Mouse (Mus musculus) kidney, adult 2 months (tissue): Measurements from ENCODE around the gene Ntm.

Experiments used
- CTCF ChIP-seq: fragments of 200-500 bp; conservative IDR thresholded peaks from 2 replicates; pipeline ENCODE4 v1.5.1; 2011; ENCODE audit warnings: low read depth, mild to moderate bottlenecking, control low read depth, low read length, moderate library complexity, mixed read lengths; ENCODE audit not compliant: insufficient read depth, insufficient read length
- POLR2A ChIP-seq: fragments of 200-500 bp; IDR thresholded peaks from one replicate; pipeline ENCODE4 v1.6.1; 2011; ENCODE audit warnings: low read depth, low read length, control low read depth

DNA sequence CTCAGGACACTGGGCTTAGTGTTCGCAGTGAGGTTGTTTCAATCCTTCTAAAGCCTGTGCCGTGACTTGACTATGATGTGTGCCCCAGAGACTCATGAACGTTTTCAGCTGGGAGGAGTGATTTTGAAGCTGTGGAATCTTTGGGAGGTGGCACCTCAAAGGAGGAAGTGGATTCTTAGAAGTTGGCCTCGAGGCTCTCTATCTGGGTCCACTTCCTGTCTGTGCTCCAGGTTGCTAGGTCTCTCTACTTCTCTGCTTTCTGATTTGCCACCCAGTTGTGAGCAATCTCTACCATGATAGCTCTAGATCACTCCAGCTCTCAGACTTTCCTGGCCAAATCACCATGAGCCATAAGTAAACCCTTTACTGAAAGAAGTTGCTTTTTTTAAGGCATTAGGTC is 180.2 kb downstream of the Ntm start:
- no peak for TF ChIP-seq CTCF
- no peak for TF ChIP-seq POLR2A
